In the genomic region with DNA sequence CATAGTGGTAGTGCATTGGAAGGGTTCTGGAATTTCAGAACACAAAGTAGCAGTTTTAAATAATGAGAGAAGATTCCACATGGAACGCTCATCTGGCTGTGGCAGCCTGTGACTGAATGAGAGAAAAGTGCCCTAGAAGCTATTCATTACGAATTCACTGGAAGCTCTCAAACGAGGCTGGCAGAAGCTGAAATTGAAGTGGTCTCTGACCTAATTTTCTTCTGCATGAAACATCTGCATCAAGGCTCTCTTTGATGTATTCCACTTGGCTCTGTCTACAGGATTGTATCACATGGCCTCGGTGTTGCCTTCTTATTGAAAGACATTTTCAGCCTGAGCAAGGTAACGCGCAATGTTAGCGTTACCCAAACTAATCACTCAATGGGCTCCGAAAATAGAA, we compare ENCODE assay signal across 14 mouse cellular contexts.
DNase-seq lines count a peak whose midpoint lies in the region; ATAC-seq lines count a peak whose summit lies in the region.
"Had no signal": no experiment of that assay in that cellular context is flagged by ENCODE, and none has a peak within 500 bp of the region (broad histone marks: within the 10 kb centered on the region; RNA-seq: fewer than 3 reads in every experiment).

No protein-coding gene starts in this region.

- DNase-seq in adrenal gland, postnatal 14 days: peak; percentile 24
- no peak for DNase-seq in adrenal gland, postnatal 10 days
- DNase-seq in heart, postnatal 14 days: no peak
- peak; percentile 69 for DNase-seq in Muller cell, postnatal 12 days (ENCODE audit: inconsistent ontology term)
- peak; percentile 46 to 62 for DNase-seq in layer of hippocampus, postnatal 14 days (ENCODE audit: low spot score in 2 of 2)
- DNase-seq in embryo, embryonic 11 days: no peak
- DNase-seq: gastrocnemius, postnatal 25 days; kidney, postnatal 36 days; right cerebral cortex, postnatal 25 days had no signal

- H3K27me3 ChIP-seq in heart, embryonic 16.5 days (ENCODE audit: control insufficient read depth, insufficient read depth, low read length): no peaks in the 10 kb centered on the region
- H3K27me3 ChIP-seq: stomach, embryonic 15.5 days had no signal

- 40% methylated on average over 8 of the region's 8 CpGs for WGBS in heart, embryonic 16.5 days

- H3K27ac ChIP-seq in heart, embryonic 16.5 days (ENCODE audit: low read length): no peak overlapping the region
- H3K27ac ChIP-seq: stomach, embryonic 15.5 days had no signal

- H3K4me1 ChIP-seq in heart, embryonic 16.5 days (ENCODE audit: control insufficient read depth, insufficient read depth, low read length): peaks cover 6% of the 10 kb centered on the region
- H3K4me1 ChIP-seq: stomach, embryonic 15.5 days had no signal

- intact Hi-C loops in heart, postnatal 14 days (cut with DNase I): no loop called here

- H3K4me3 ChIP-seq in heart, embryonic 16.5 days (ENCODE audit: low read length): no peak overlapping the region
- H3K4me3 ChIP-seq: stomach, embryonic 15.5 days had no signal

- no peak for ATAC-seq in heart, embryonic 16.5 days (replicated peaks; ENCODE audit: extremely low read depth, insufficient read depth, low FRiP score)
- no peak for ATAC-seq in inflammation-experienced regulatory T-cells, adult 6 months
- ATAC-seq: activated CD4-positive, CD25-positive, alpha-beta regulatory T cell, adult 4 months had no signal

- no peaks in the 10 kb centered on the region for H3K36me3 ChIP-seq in heart, embryonic 16.5 days (ENCODE audit: control insufficient read depth, insufficient read depth)
- H3K36me3 ChIP-seq: G1E; stomach, embryonic 15.5 days had no signal

- no peaks in the 10 kb centered on the region for H3K9me3 ChIP-seq in heart, embryonic 16.5 days (replicated peaks; ENCODE audit: control insufficient read depth, low read length)
- H3K9me3 ChIP-seq: stomach, embryonic 15.5 days had no signal

- H3K4me2 ChIP-seq in heart, embryonic 16.5 days (ENCODE audit: low read depth, low read length): peak overlapping the region; percentile 43
- H3K4me2 ChIP-seq: stomach, embryonic 15.5 days had no signal

- H3K9ac ChIP-seq in heart, embryonic 16.5 days (ENCODE audit: low read length): no peak overlapping the region
- H3K9ac ChIP-seq: stomach, embryonic 15.5 days had no signal

Comparison
In these comparisons a context has a peak if more than half of its experiments do, and no peak if none do; other contexts are left out.
1. DNase-seq: peak in adrenal gland, postnatal 14 days (single experiment), Muller cell, postnatal 12 days (single experiment) and layer of hippocampus, postnatal 14 days (2 of 2); none in adrenal gland, postnatal 10 days (single experiment), heart, postnatal 14 days (0 of 2) and embryo, embryonic 11 days (single experiment).